Mouse (Mus musculus) erythroblast, embryonic 14.5 days (primary cell): Measurements from ENCODE around the gene Vopp1.

Source experiments
- GATA1 ChIP-seq: IDR thresholded peaks from 2 replicates; pipeline ENCODE4 v1.6.1; 2012; ENCODE audit warnings: low read length, inconsistent platforms, mixed read lengths
- TAL1 ChIP-seq: IDR thresholded peaks from 3 replicates; pipeline ENCODE4 v1.6.1; 2012; ENCODE audit warnings: low read length, inconsistent platforms, mixed read lengths

DNA sequence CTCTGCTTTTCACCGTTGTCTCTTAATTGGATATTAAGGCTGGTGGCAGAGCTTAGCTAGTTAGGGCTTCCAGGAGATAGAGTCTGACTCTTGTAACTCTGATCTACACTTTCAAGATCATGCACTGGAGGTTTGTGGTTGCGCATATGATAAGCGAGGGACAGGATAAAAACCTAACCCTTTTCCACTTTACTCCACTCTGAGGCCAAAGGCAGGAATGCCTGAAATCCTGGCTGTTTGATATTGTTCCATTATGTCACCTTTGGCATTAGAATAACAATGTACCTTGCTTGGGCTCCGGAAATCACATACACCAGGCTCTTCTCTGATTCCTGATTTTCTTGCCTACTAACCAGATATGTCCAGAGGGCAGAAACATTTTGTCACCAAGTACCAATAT lies 123.3 kb downstream of the Vopp1 start:
- TF ChIP-seq TAL1: no peak
- TF ChIP-seq GATA1: no peak
